Mouse (Mus musculus) Patski (cell line): ENCODE results near the gene Tyms. TPM values are rescaled to one million over a fixed set of nuclear protein-coding genes. Genes with fewer than 3 reads are reported as not detected.
A peak's percentile ranks its signal among the peaks of the same experiment; 100 is the strongest.

ENCODE experiments used
- ATAC-seq: fragments of 100-300 bp; one replicate; pipeline ENCODE4 v1.8.0; 2021
- CTCF ChIA-PET: fragments of 350-600 bp; sonication (Branson Sonifier 250); formaldehyde crosslinking; loops from one replicate; lab custom pipeline; 2022; ENCODE audit warnings: inconsistent platforms; lab: Charles Lee
- POLR2A ChIA-PET: fragments of 350-600 bp; sonication (Branson Sonifier 250); formaldehyde crosslinking; loops from one replicate; lab custom pipeline; 2022; ENCODE audit warnings: antibody characterized with exemption, inconsistent platforms; lab: Charles Lee
- DNase-seq: peaks from one replicate; pipeline ENCODE4 v3.0.0-alpha.2; 2011; ENCODE audit warnings: low read depth, low spot score
- H3K27me3 ChIP-seq: fragments of 371-371 bp; one replicate; pipeline ENCODE4 v1.5.1; 2021
- CTCF ChIP-seq: fragments of 100-300 bp; IDR thresholded peaks from one replicate; pipeline ENCODE4 v1.5.1; 2021
- in situ Hi-C: fragments of 300-500 bp; cut with MboI; formaldehyde crosslinking; loops from 3 replicates; pipeline ENCODE4 v1.11.1; 2018; ENCODE audit warnings: low pct_unique_long_range_greater_than_20kb, mixed read lengths
- polyA plus RNA-seq: library from polyadenylated mRNA; unstranded; gene quantifications from one replicate; pipeline ENCODE4 v1.2.3, GENCODE M21; 2021

Gene Tyms
- 94.3 TPM for polyA plus RNA-seq

DNA sequence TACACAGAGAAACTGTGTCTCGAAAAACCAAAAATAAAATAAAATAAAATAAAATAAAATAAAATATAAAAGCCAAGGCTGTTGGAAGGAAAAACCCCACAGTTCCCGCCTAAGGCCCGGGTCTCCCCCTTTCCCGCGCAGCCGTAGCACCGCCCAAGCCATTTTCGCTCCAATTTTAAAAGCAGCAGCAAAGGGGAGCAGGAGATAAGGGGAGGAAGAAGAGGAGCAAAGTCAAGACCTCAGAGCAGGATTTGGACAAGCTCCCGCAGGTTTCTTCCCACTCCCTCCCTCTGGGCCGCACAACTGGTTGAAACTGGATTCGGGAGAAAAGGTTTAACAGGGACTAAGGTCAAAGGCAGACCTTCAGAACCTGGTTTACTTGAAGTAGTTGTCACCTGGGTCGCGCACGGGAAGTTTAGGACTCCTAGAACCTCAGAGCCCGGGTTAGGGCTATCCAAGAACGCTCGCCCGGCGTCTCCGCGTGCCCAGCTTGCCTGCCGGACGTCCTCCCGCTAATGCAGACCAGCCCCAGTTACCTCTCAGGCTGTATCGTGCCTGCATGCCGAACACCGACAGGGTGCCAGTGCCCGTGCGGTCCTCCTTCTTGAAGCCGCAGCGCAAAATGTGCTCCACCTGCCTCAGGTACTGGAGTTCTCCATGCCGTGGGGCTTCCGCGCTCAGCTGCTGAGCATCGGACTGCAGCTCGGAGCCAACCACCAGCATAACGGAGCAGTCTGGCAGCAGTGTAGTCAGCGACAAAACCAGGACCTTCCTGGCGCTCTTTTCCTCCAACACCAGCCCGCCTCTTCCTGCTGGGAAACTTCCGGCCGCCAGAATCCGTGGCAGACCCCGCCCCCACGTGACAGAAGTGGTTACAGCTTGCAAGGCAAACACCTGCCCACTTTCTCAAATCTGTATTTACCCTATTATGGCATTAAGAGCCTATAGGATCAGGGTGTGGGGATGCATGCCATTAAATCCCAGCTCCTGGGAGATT lies at the start of gene Tyms:
TSS of gene Tyms (minus strand) at position 793 of the 997 bp plus-strand sequence.
- no peaks in the 10 kb centered on the region for H3K27me3 ChIP-seq
- in situ Hi-C loops = no loop called here
- DNase-seq (no peak), ATAC-seq (peak; percentile 97)
- TF ChIP-seq CTCF = no peak
- POLR2A ChIA-PET = interaction anchor here (0.9 kb wide), 1 partner anchor 248 kb away, joined by 3 read pairs; no protein-coding TSS in a partner anchor
- CTCF ChIA-PET = interaction anchor here (1.1 to 1.4 kb wide), 3 partner anchors 58 to 248 kb away, joined by 3 to 4 read pairs (median 3); no protein-coding TSS in a partner anchor

GRCm38 (mm10) chr5:30122481-30122880 lies 49.1 kb upstream of the Tyms start:
- ATAC-seq (no peak), DNase-seq (no peak)
- no peak for TF ChIP-seq CTCF
- no peaks in the 10 kb centered on the region for H3K27me3 ChIP-seq
- in situ Hi-C loops = no loop called here
- CTCF ChIA-PET = interaction anchor here (0.8 to 1.2 kb wide), 2 partner anchors 9 to 10 kb away, joined by 3 to 5 read pairs; no protein-coding TSS in a partner anchor
- POLR2A ChIA-PET = no interaction called here

DNA sequence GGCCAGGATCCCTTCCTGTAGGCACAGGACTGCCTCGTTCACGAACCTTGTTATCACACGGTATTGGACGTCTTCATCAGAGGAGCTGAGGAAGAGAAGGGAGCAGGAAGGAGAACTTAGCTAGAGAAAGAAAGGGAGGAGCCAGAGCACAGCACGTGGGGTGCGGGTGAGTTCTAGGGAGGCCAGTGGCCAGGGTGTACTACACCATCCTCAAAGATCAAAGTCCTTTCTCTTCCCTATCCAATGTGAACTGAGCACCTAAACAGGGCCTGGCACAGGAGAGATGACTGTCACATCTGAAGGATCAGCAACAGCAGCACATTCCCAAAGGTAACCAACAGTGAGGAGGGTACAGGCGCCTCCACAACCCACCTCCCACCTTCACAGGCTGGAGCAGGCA lies 46.7 kb upstream of the Tyms start:
- TF ChIP-seq CTCF = no peak
- in situ Hi-C loops = no loop called here
- CTCF ChIA-PET = no interaction called here
- no peaks in the 10 kb centered on the region for H3K27me3 ChIP-seq
- POLR2A ChIA-PET = no interaction called here
- ATAC-seq (no peak), DNase-seq (no peak)

DNA sequence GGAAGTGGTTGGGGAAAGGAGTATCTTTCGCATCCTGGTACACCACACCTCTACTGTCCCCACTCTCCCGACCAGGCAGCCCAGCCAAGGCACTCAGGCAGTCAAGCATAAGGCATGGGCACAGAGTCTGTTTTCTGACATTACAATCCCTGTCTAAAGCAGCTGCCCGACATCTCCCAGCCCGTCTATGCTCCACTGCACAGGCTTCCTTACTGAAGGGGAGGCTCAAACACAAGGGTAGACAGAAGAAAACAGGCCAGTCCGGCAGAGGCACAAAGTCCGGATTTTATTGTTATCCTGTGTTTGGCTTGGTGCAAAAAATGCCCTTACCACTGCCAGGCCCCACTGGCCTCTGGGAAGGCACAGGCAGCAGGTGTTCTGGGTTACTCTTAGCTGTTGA lies 45.7 kb upstream of the Tyms start:
- CTCF ChIA-PET = no interaction called here
- in situ Hi-C loops = loop anchor here (10.0 kb wide), 1 partner anchor 294 kb away; no protein-coding TSS in a partner anchor
- TF ChIP-seq CTCF = no peak

DNA sequence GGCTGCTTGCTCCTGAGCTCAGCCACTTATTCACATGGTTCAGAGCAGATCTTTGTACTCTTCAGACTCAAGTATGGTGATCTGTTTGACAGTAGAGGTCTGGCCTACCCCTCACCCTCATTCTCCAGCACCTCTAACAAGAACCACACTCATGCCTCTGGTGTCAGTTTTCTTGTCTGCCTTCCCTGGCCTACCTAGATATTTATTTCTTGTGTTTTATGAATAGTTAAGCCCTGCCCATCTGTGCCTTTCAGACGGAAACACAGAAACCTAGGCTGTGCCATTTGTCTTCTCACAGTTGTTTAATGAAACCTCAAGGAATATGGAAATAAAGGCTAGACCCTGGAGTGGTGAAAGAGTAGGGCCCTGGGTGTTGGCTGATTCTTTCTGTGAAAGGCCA lies 44.6 kb upstream of the Tyms start:
- TF ChIP-seq CTCF = no peak
- DNase-seq = no peak
- ChIA-PET POLR2A (no interaction called here), CTCF (no interaction called here)
- ATAC-seq = no peak
- in situ Hi-C loops = loop anchor here (10.0 kb wide), 1 partner anchor 293 kb away; no protein-coding TSS in a partner anchor
- H3K27me3 ChIP-seq = no peaks in the 10 kb centered on the region

More for the DNA sequence above, 45.7 kb upstream of the Tyms start:
- no peak for DNase-seq
- POLR2A ChIA-PET = no interaction called here
- no peak for ATAC-seq
- no peaks in the 10 kb centered on the region for H3K27me3 ChIP-seq

DNA sequence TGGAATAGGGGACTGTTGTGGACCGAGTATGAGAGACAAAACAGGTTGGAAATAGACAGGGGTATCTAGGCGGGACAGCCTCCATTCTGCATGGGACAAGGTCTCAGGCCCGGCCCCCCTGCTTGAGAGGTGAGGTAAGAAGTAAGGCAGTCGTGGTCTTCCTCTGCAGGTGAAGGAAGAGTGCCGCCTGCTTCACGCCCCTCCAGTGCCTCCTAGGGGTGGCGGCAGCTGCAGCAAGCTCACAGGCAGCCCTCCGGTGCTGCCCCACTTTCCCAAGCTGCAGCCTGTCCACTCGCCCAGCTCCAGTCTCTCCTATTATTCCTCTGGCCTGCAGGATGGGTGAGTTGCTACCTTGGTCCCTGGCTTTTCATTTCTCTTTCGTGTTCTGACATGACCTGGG lies 42.3 kb upstream of the Tyms start:
- POLR2A ChIA-PET = no interaction called here
- in situ Hi-C loops = loop anchor here (10.0 kb wide), 1 partner anchor 291 kb away; no protein-coding TSS in a partner anchor
- CTCF ChIA-PET = no interaction called here
- no peak for DNase-seq
- H3K27me3 ChIP-seq = no peaks in the 10 kb centered on the region
- TF ChIP-seq CTCF = no peak
- no peak for ATAC-seq

DNA sequence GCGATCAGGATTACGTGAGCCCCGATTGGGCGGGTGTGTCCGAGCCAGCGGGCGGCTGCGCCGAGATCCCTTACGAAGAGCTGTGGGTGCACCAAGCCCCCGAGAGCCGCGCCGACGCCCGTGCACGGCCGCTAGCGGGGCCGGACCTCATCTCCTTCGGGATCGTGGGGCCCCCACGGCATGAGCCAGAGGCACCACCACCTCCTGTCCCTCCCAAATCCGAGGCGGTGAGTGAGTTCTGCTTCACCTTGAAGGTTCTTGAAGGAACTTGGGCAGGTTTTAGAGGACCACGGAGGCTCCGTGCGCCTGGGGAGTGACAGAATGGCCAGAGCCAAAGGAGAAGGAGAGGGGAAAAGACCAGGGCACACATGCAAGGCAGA lies 41.3 kb upstream of the Tyms start:
- H3K27me3 ChIP-seq = no peaks in the 10 kb centered on the region
- ChIA-PET POLR2A (interaction anchor here (0.6 kb wide), 1 partner anchor 673 kb away, joined by 7 read pairs; no protein-coding TSS in a partner anchor), CTCF (interaction anchor here (0.6 to 2.2 kb wide), 5 partner anchors 17 to 296 kb away, joined by 3 to 18 read pairs (median 3); no protein-coding TSS in a partner anchor)
- in situ Hi-C loops = loop anchor here (10.0 kb wide), 1 partner anchor 290 kb away; no protein-coding TSS in a partner anchor
- ATAC-seq (peak; percentile 8), DNase-seq (no peak)
- no peak for TF ChIP-seq CTCF

DNA sequence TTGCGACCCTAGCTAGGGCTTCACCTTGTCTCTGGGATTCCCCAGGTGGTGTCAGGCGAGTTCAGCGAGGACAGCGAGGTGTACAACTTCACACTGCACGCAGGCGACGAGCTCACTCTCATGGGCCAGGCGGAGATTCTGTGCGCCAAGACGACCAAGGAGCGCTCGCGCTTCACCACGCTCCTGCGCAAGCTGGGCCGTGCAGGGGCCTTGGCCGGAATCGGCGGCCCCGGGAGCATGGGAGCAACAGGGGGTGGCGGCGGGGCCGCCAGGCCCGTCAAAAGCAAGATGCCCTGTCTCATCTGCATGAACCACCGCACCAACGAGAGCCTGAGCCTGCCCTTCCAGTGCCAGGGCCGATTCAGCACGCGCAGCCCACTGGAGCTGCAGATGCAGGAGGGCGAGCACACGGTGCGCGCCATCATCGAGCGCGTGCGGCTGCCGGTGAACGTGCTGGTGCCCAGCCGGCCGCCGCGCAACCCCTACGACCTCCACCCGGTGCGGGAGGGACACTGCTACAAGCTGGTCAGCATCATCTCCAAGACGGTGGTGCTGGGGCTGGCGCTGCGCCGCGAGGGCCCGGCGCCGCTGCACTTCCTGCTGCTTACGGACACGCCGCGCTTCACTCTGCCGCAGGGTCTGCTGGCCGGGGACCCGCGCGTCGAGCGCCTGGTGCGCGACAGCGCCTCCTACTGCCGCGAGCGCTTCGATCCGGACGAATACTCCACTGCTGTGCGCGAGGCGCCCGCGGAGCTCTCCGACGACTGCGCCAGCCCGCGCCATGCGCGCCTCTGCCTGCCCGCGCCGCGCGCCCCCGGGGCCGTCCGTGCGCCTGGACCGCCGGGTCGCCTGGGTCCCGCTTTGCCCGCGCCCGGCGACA lies 40.7 kb upstream of the Tyms start:
- H3K27me3 ChIP-seq = no peaks in the 10 kb centered on the region
- peak; percentile 22 for DNase-seq

GRCm38 (mm10) chr5:30112533-30113068 lies 39.2 kb upstream of the Tyms start:
- DNase-seq (no peak), ATAC-seq (no peak)
- ChIA-PET POLR2A (no interaction called here), CTCF (interaction anchor here (0.6 to 2.2 kb wide), 3 partner anchors 10 to 287 kb away, joined by 3 to 18 read pairs (median 3); no protein-coding TSS in a partner anchor)
- no peak for TF ChIP-seq CTCF
- H3K27me3 ChIP-seq = no peaks in the 10 kb centered on the region
- in situ Hi-C loops = loop anchor here (10.0 kb wide), 1 partner anchor 288 kb away; no protein-coding TSS in a partner anchor

More for the DNA sequence above, 40.7 kb upstream of the Tyms start:
- ATAC-seq = peak; percentile 60
- POLR2A ChIA-PET = no interaction called here
- in situ Hi-C loops = loop anchor here (10.0 kb wide), 1 partner anchor 289 kb away; no protein-coding TSS in a partner anchor
- CTCF ChIA-PET = interaction anchor here (0.6 to 2.2 kb wide), 6 partner anchors 8 to 296 kb away, joined by 3 to 18 read pairs (median 3); no protein-coding TSS in a partner anchor
- TF ChIP-seq CTCF = no peak
